23 mouse cellular contexts compared by ENCODE assay signal in the genomic region with DNA sequence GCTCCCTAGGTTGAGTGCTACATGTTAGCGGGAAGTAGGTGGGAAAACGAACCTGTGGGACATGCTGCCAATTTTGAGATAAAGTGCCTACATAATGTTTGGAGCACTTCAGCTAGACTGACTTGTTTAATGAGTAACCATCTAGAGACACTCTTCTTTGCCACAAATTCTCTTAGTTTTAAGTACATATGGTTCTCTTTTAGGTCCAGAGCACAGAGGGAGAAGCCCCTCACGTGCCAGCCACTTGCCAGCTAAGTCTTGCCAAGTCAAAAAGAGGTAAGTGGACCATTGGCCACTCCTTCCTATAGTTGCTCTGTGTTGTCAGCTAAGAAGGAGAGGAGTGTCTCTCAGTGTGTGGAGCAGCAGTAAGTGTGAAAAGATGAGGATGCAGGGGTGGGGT. TPM values are rescaled to one million over a fixed set of nuclear protein-coding genes. Genes with fewer than 3 reads are reported as not detected.
DNase-seq lines count a peak whose midpoint lies in the region; ATAC-seq and TF ChIP-seq lines count a peak whose summit lies in the region.
"Had no signal": no experiment of that assay in that cellular context is flagged by ENCODE, and none has a peak within 500 bp of the region (broad histone marks: within the 10 kb centered on the region; RNA-seq: fewer than 3 reads in every experiment).

No protein-coding gene starts in this region.

- no peak for TF ChIP-seq POLR2A in kidney, adult 2 months (IDR thresholded peaks at IDR 0.05; ENCODE audit: low read depth, low read length)

- TF ChIP-seq CTCF in kidney, adult 2 months (conservative IDR thresholded peaks at IDR 0.05; ENCODE audit: insufficient read depth, insufficient read length, low read depth, low read length): no peak
- no peak for TF ChIP-seq CTCF in liver, postnatal 0 days (IDR thresholded peaks at IDR 0.05; ENCODE audit: low read depth)

- H3K9ac ChIP-seq in lung, embryonic 15.5 days: no peak overlapping the region
- H3K9ac ChIP-seq in liver, postnatal 0 days (replicated peaks): no peak overlapping the region
- H3K9ac ChIP-seq in forebrain, embryonic 15.5 days (replicated peaks): no peak overlapping the region
- H3K9ac ChIP-seq: embryonic facial prominence, embryonic 15.5 days; neural tube, embryonic 13.5 days had no signal

- H3K4me3 ChIP-seq in kidney, adult 2 months (ENCODE audit: insufficient read depth, low read depth, low read length): no peak overlapping the region; the same call in 1 of the 2 replicates
- no peak overlapping the region for H3K4me3 ChIP-seq in lung, embryonic 15.5 days
- H3K4me3 ChIP-seq in liver, postnatal 0 days (ENCODE audit: low read depth, low read length): no peak overlapping the region
- no peak overlapping the region for H3K4me3 ChIP-seq in forebrain, embryonic 15.5 days
- H3K4me3 ChIP-seq: embryonic facial prominence, embryonic 15.5 days; heart, embryonic 10.5 days; neural tube, embryonic 13.5 days had no signal

- DNase-seq in kidney, adult 2 months: peak; percentile 60
- no peak for DNase-seq in kidney, adult 18-20 months
- DNase-seq in lung, postnatal 10 days: no peak
- no peak for DNase-seq in liver, postnatal 0 days
- no peak for DNase-seq in gastrocnemius, adult 8-10 months (ENCODE audit: low spot score in 2 of 2)
- DNase-seq: adrenal gland, postnatal 14 days; cerebellum, adult 18-20 months; cerebellum, postnatal 36 days; layer of hippocampus, postnatal 36 days; midbrain, embryonic 14.5 days; right cerebral cortex, adult 18-20 months had no signal

- H3K9me3 ChIP-seq in lung, embryonic 15.5 days: no peaks in the 10 kb centered on the region
- no peaks in the 10 kb centered on the region for H3K9me3 ChIP-seq in liver, postnatal 0 days (ENCODE audit: low read length)
- no peaks in the 10 kb centered on the region for H3K9me3 ChIP-seq in forebrain, embryonic 15.5 days
- H3K9me3 ChIP-seq: embryonic facial prominence, embryonic 15.5 days; G1E; heart, embryonic 10.5 days; neural tube, embryonic 13.5 days had no signal

- 39% methylated on average over 3 of the region's 3 CpGs for WGBS in kidney, adult 2 months
- WGBS in lung, embryonic 15.5 days: 63% methylated on average over 3 of the region's 3 CpGs
- 62% methylated on average over 3 of the region's 3 CpGs for WGBS in liver, postnatal 0 days (ENCODE audit: insufficient replicate concordance)
- WGBS in forebrain, embryonic 15.5 days: 88% methylated on average over 3 of the region's 3 CpGs

- H3K36me3 ChIP-seq in kidney, adult 2 months (ENCODE audit: control insufficient read depth, insufficient read depth, low read length): peaks cover 2% of the 10 kb centered on the region; the same call in 1 of the 2 replicates
- H3K36me3 ChIP-seq in lung, embryonic 15.5 days: 0 out of 2 replicates have a peak, but pooled peaks cover 3% of the 10 kb centered on the region
- H3K36me3 ChIP-seq in liver, postnatal 0 days (replicated peaks; ENCODE audit: insufficient read depth, low read length): peaks cover 15% of the 10 kb centered on the region
- no peaks in the 10 kb centered on the region for H3K36me3 ChIP-seq in forebrain, embryonic 15.5 days

- H3K4me1 ChIP-seq in kidney, adult 2 months (ENCODE audit: control insufficient read depth, insufficient read depth, low read length): peaks cover 24% of the 10 kb centered on the region
- H3K4me1 ChIP-seq in lung, embryonic 15.5 days: 0 out of 2 replicates have a peak, but pooled peaks cover under 1% of the 10 kb centered on the region
- peaks cover 10% of the 10 kb centered on the region for H3K4me1 ChIP-seq in liver, postnatal 0 days (ENCODE audit: insufficient read depth)
- no peaks in the 10 kb centered on the region for H3K4me1 ChIP-seq in forebrain, embryonic 15.5 days
- H3K4me1 ChIP-seq: neural tube, embryonic 13.5 days had no signal

- H3K27ac ChIP-seq in kidney, adult 2 months (ENCODE audit: insufficient read depth, low read depth, low read length): peak overlapping the region; percentile 89
- H3K27ac ChIP-seq in lung, embryonic 15.5 days: no peak overlapping the region
- no peak overlapping the region for H3K27ac ChIP-seq in liver, postnatal 0 days (ENCODE audit: low read depth)
- H3K27ac ChIP-seq in forebrain, embryonic 15.5 days (replicated peaks): no peak overlapping the region
- H3K27ac ChIP-seq: embryonic facial prominence, embryonic 15.5 days; heart, embryonic 10.5 days; neural tube, embryonic 13.5 days; stomach, postnatal 0 days had no signal

- peak; percentile 70 for ATAC-seq in lung, embryonic 15.5 days (ENCODE audit: borderline replicate concordance, extremely low read depth, low FRiP score, low TSS enrichment)
- ATAC-seq in liver, postnatal 0 days: no peak
- ATAC-seq in forebrain, embryonic 15.5 days (replicated peaks): no peak
- ATAC-seq: activated CD4-positive, CD25-positive, alpha-beta regulatory T cell, adult 4 months had no signal

- H3K27me3 ChIP-seq in kidney, adult 2 months (replicated peaks; ENCODE audit: control insufficient read depth, insufficient read depth, low read length): no peaks in the 10 kb centered on the region
- H3K27me3 ChIP-seq in lung, embryonic 15.5 days: no peaks in the 10 kb centered on the region
- H3K27me3 ChIP-seq in liver, postnatal 0 days (ENCODE audit: insufficient read depth, low read length): no peaks in the 10 kb centered on the region
- no peaks in the 10 kb centered on the region for H3K27me3 ChIP-seq in forebrain, embryonic 15.5 days
- H3K27me3 ChIP-seq: embryonic facial prominence, embryonic 15.5 days; neural tube, embryonic 13.5 days had no signal

- TF ChIP-seq EP300 in liver, postnatal 0 days (IDR thresholded peaks at IDR 0.05; ENCODE audit: low read depth): no peak

- H3K4me2 ChIP-seq in lung, embryonic 15.5 days: no peak overlapping the region
- peak overlapping the region; percentile 0; the same call in 1 of the 2 replicates for H3K4me2 ChIP-seq in liver, postnatal 0 days (ENCODE audit: low read depth, low read length)
- H3K4me2 ChIP-seq in forebrain, embryonic 15.5 days (replicated peaks): no peak overlapping the region
- H3K4me2 ChIP-seq: embryonic facial prominence, embryonic 15.5 days; neural tube, embryonic 13.5 days had no signal

RNA-seq across cellular contexts. Expression of a gene that starts 16.0 kb away (rescaled TPM):
- 17.0 and 22.8 TPM in 2 replicates for polyA plus RNA-seq in kidney, adult 2 months (2012; rRNA removed)
- 9.2 and 9.7 TPM in 2 replicates for polyA plus RNA-seq in lung, embryonic 15.5 days (2015; fragmentation: Nextera tagmentation; extraction: Ambion mirVana)
- 3.5 and 3.7 TPM in 2 replicates for polyA plus RNA-seq in liver, postnatal 0 days (2015; fragmentation: Nextera tagmentation; extraction: Ambion mirVana)
- total RNA-seq in gastrocnemius, adult 8-10 months (2022): 10 to 100 TPM; 15.2 to 19.2 (median 17.2) TPM
- 4.5 and 4.7 TPM in 2 replicates for polyA plus RNA-seq in forebrain, embryonic 15.5 days (2015; fragmentation: Nextera tagmentation; extraction: Ambion mirVana)

RNA-seq across cellular contexts. Expression of a gene that starts 56.4 kb away (rescaled TPM):
- polyA plus RNA-seq in kidney, adult 2 months (2012; rRNA removed): not detected in 2 replicates
- polyA plus RNA-seq in lung, embryonic 15.5 days (2015; fragmentation: Nextera tagmentation; extraction: Ambion mirVana): 0.10 and 0.26 TPM in 2 replicates
- 0.11 TPM in 1 of 2 replicates, not detected in the other for polyA plus RNA-seq in liver, postnatal 0 days (2015; fragmentation: Nextera tagmentation; extraction: Ambion mirVana)
- under 1 TPM in 2 of 4 experiments, not detected in 2; 0.20 to 0.34 TPM for total RNA-seq in gastrocnemius, adult 8-10 months (2022)
- polyA plus RNA-seq in forebrain, embryonic 15.5 days (2015; fragmentation: Nextera tagmentation; extraction: Ambion mirVana): 0.18 and 0.42 TPM in 2 replicates
- total RNA-seq: adrenal gland, postnatal 14 days; layer of hippocampus, postnatal 36 days; left cerebral cortex, postnatal 25 days; megakaryocyte progenitor cell, adult 5-6 weeks had no signal
- polyA plus RNA-seq: activated CD4-positive, CD25-positive, alpha-beta regulatory T cell, adult 4 months; G1E; gonadal fat pad, adult 2 months; heart, embryonic 10.5 days; heart, postnatal 0 days; stomach, postnatal 0 days had no signal
